Mouse (Mus musculus): ENCODE measurements around the gene Strada. TPM values are rescaled to one million over a fixed set of nuclear protein-coding genes. Genes with fewer than 3 reads are reported as not detected.

The Strada gene
- polyA plus RNA-seq, 1 experiment from 2014 or later: 40.6 TPM

DNA sequence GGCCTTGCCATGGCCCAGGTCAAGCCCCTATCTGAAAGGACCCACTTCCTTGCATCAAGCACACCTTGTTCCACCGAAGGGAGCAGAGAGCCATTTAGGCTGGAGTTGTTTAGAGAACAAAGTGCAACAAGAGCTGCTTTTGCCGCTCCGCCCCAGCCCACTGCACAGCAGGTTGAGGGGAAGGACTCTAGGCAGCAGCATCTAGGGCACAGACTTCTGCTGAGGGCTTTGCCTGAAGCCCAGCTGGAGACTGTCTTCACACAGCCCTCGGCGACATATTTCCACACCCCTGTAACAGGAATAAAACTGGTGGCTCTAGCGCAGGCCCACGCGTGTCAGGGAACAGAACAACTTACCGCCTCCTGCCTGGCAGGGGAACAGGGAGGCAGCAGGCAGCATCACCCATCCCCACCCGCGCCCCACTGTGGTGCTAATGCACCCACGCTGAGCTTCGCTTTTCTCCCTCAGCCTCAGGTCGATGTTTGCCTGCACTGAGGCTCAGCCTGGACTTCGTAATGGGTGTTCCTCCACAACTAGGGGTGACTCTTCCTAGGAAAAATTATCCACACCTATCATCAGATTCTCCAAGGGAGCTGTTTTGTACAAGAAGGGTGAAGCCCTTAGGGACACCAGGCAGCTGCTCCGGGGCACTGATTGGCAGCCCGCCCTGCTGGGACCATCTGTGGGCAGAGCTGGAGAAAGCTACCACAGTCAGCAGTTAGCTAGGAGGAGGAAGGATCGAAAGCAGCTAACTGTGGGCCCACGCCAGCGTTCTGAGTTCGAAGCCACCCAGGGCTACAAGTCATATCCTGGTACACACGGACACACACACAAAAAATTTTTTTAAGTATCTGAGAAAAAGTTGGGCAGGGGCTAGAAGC is 40.9 kb downstream of the Strada start, which contains the start of the genes Gm10840 and Limd2:
TSS of gene Gm10840 (plus strand) at position 10 of the 881 bp plus-strand sequence.
TSS of gene Limd2 (minus strand) at position 20 of the 881 bp plus-strand sequence.
- DNase-seq (ENCODE audit: low spot score) (no peak), ATAC-seq (ENCODE audit: insufficient read depth, low FRiP score, low TSS enrichment) (0 out of 2 replicates have a peak, but pooled peaks have one; percentile 18)
- H3K4me3 ChIP-seq (ENCODE audit: low read depth, low read length): peak within 1 kb of the TSS; percentile 86
- peaks cover 17% of the 10 kb centered on the region for H3K4me1 ChIP-seq (ENCODE audit: control insufficient read depth, insufficient read depth, low read length)
- no peaks in the 10 kb centered on the region for H3K9me3 ChIP-seq (ENCODE audit: control insufficient read depth, low read length)
- peak within 1 kb of the TSS; percentile 95 for H3K9ac ChIP-seq (ENCODE audit: low read length)
- peak within 1 kb of the TSS; percentile 97 for H3K27ac ChIP-seq (ENCODE audit: low read depth, low read length)
- H3K27me3 ChIP-seq (ENCODE audit: control insufficient read depth, insufficient read depth, low read length): no peaks in the 10 kb centered on the region
- WGBS: 30% methylated on average over 22 of the region's 22 CpGs
- peaks cover 12% of the 10 kb centered on the region for H3K36me3 ChIP-seq (ENCODE audit: control insufficient read depth, insufficient read depth, low read length)
- peak within 1 kb of the TSS; percentile 94 for H3K4me2 ChIP-seq (ENCODE audit: low read depth)

DNA sequence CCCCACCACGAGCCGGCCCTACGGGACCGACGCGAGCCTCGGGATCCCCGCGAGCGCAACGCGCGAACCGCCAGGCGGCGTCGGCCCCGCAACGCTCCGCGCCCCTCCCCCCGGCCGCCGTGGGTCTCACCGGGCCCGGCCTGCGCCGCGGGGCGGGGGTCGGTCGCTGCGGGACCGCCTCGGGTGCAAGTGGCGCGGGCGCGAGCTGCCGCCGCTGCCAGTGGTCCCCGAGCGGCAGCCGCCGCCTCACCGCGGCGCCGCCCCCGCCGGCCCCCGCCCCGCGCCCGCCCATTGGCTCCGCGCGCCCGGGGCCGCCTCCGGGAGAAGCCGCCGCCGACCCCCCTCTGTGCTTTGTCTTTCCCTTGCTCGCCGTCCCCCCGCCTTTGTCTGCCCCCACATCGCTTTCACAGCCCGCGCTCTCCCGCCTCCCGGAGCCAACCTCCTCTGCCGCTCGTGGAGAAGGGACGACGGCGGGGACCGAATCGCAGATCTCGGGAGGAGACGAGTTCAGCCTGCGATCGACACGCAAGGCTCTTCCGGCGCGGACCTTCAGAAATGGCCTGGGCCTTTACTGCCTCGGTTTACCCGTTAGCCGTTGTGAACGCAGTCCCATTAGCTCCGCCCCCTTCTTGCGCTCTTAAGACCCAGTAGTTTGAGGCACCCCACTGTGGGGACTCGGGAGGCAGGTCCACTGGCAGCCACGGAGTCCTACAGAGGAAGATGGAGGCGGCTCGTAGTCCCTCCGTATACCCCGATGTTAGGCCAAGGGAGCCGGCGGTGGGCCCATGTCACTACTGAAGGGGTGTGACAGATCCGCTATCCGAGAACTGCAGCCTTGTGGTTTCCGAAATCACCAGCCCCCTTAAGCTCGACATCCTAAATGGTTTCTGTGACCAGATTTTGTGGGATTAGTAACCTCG is 41.8 kb downstream of the Strada start:
- DNase-seq (ENCODE audit: low spot score) (peak; percentile 85), ATAC-seq (ENCODE audit: insufficient read depth, low FRiP score, low TSS enrichment) (peak; percentile 71)
- H3K4me1 ChIP-seq (ENCODE audit: control insufficient read depth, insufficient read depth, low read length): peaks cover 17% of the 10 kb centered on the region
- H3K9me3 ChIP-seq (ENCODE audit: control insufficient read depth, low read length): no peaks in the 10 kb centered on the region
- H3K27me3 ChIP-seq (ENCODE audit: control insufficient read depth, insufficient read depth, low read length): no peaks in the 10 kb centered on the region
- H3K36me3 ChIP-seq (ENCODE audit: control insufficient read depth, insufficient read depth, low read length): peaks cover 12% of the 10 kb centered on the region
- peak overlapping the region; percentile 95 for H3K9ac ChIP-seq (ENCODE audit: low read length)
- peak overlapping the region; percentile 86 for H3K4me3 ChIP-seq (ENCODE audit: low read depth, low read length)
- WGBS: under 1% methylated on average over 69 of the region's 106 CpGs
- H3K27ac ChIP-seq (ENCODE audit: low read depth, low read length): peak overlapping the region; percentile 97
- peak overlapping the region; percentile 94 for H3K4me2 ChIP-seq (ENCODE audit: low read depth)

- Histone ChIP-seq H3K36me3 (ENCODE audit: control insufficient read depth, insufficient read depth, low read length) (peaks cover 12% of the 10 kb centered on the region), H3K9me3 (ENCODE audit: control insufficient read depth, low read length) (no peaks in the 10 kb centered on the region), H3K27me3 (ENCODE audit: control insufficient read depth, insufficient read depth, low read length) (no peaks in the 10 kb centered on the region), H3K27ac (ENCODE audit: low read depth, low read length) (peak overlapping the region; percentile 97), H3K9ac (ENCODE audit: low read length) (peak overlapping the region; percentile 95), H3K4me2 (ENCODE audit: low read depth) (peak overlapping the region; percentile 94), H3K4me3 (ENCODE audit: low read depth, low read length) (peak overlapping the region; percentile 86), H3K4me1 (ENCODE audit: control insufficient read depth, insufficient read depth, low read length) (peaks cover 17% of the 10 kb centered on the region)
- DNase-seq (ENCODE audit: low spot score) (peak; percentile 64), ATAC-seq (ENCODE audit: insufficient read depth, low FRiP score, low TSS enrichment) (peak; percentile 56)
- under 1% methylated on average over 24 of the region's 25 CpGs for WGBS
These were observed 42.6 kb downstream of the Strada start for GRCm38 (mm10) chr11:106159216-106159920.

DNA sequence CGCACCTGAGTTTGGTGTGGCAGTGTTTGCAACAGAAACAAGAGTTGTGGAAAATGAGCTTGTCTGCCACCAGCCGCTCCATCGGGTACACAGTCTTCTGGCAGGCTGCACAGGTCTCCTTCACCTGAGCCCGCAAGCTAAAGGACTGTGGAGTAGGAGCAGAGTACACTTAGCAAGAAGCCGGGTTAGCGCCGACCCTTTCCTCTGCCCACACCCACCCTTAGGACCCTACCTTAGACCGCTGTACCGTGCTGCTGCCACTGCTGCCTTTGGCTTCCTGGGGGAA is 43.1 kb downstream of the Strada start:
- Histone ChIP-seq H3K36me3 (ENCODE audit: control insufficient read depth, insufficient read depth, low read length) (peaks cover 12% of the 10 kb centered on the region), H3K9me3 (ENCODE audit: control insufficient read depth, low read length) (no peaks in the 10 kb centered on the region), H3K9ac (ENCODE audit: low read length) (peak overlapping the region; percentile 95), H3K27me3 (ENCODE audit: control insufficient read depth, insufficient read depth, low read length) (no peaks in the 10 kb centered on the region), H3K4me3 (ENCODE audit: low read depth, low read length) (peak overlapping the region; percentile 86), H3K4me1 (ENCODE audit: control insufficient read depth, insufficient read depth, low read length) (peaks cover 17% of the 10 kb centered on the region), H3K27ac (ENCODE audit: low read depth, low read length) (peak overlapping the region; percentile 97), H3K4me2 (ENCODE audit: low read depth) (peak overlapping the region; percentile 94)
- ATAC-seq (ENCODE audit: insufficient read depth, low FRiP score, low TSS enrichment) (no peak), DNase-seq (ENCODE audit: low spot score) (no peak)
- WGBS: 65% methylated on average over 7 of the region's 9 CpGs

- peaks cover 17% of the 10 kb centered on the region for H3K4me1 ChIP-seq (ENCODE audit: control insufficient read depth, insufficient read depth, low read length)
- DNase-seq (ENCODE audit: low spot score): no peak
These were observed 43.7 kb downstream of the Strada start for GRCm38 (mm10) chr11:106158081-106158929.

DNA sequence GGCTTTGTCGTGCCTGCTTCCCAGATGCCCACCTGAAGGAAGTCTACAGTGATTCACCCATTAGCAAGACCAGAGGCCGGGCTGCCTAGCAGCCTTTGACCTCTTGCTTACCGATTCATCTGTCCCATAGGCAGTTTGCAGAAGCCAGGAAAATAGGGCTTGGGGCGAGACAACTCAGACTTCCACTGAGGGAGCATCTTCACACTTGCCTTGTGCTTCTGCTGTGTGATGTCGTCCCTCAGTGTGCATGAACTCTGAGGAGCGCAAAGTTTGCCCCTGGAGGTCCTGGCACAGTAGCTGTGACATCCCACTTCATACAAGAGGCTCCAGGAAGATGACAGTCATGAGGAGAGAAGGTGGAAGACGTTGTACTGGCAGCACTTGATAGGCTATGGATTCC is 44.8 kb downstream of the Strada start:
- Histone ChIP-seq H3K9me3 (ENCODE audit: control insufficient read depth, low read length) (no peaks in the 10 kb centered on the region), H3K27me3 (ENCODE audit: control insufficient read depth, insufficient read depth, low read length) (no peaks in the 10 kb centered on the region), H3K4me2 (ENCODE audit: low read depth) (no peak overlapping the region), H3K36me3 (ENCODE audit: control insufficient read depth, insufficient read depth, low read length) (peaks cover 15% of the 10 kb centered on the region), H3K4me3 (ENCODE audit: low read depth, low read length) (no peak overlapping the region), H3K27ac (ENCODE audit: low read depth, low read length) (no peak overlapping the region), H3K9ac (ENCODE audit: low read length) (no peak overlapping the region), H3K4me1 (ENCODE audit: control insufficient read depth, insufficient read depth, low read length) (peaks cover 17% of the 10 kb centered on the region)
- ATAC-seq (ENCODE audit: insufficient read depth, low FRiP score, low TSS enrichment) (no peak), DNase-seq (ENCODE audit: low spot score) (no peak)
- WGBS: 90% methylated on average over 7 of the region's 7 CpGs

More at GRCm38 (mm10) chr11:106158081-106158929, 43.7 kb downstream of the Strada start:
- H3K27me3 ChIP-seq (ENCODE audit: control insufficient read depth, insufficient read depth, low read length): no peaks in the 10 kb centered on the region
- 64% methylated on average over 14 of the region's 14 CpGs for WGBS
- H3K9me3 ChIP-seq (ENCODE audit: control insufficient read depth, low read length): no peaks in the 10 kb centered on the region
- H3K36me3 ChIP-seq (ENCODE audit: control insufficient read depth, insufficient read depth, low read length): peaks cover 14% of the 10 kb centered on the region
- ATAC-seq (ENCODE audit: insufficient read depth, low FRiP score, low TSS enrichment): no peak
- peak overlapping the region; percentile 97; the same call in 1 of the 2 replicates for H3K27ac ChIP-seq (ENCODE audit: low read depth, low read length)
- H3K4me2 ChIP-seq (ENCODE audit: low read depth): peak overlapping the region; percentile 94
- H3K9ac ChIP-seq (ENCODE audit: low read length): peak overlapping the region; percentile 95
- peak overlapping the region; percentile 86 for H3K4me3 ChIP-seq (ENCODE audit: low read depth, low read length)

DNA sequence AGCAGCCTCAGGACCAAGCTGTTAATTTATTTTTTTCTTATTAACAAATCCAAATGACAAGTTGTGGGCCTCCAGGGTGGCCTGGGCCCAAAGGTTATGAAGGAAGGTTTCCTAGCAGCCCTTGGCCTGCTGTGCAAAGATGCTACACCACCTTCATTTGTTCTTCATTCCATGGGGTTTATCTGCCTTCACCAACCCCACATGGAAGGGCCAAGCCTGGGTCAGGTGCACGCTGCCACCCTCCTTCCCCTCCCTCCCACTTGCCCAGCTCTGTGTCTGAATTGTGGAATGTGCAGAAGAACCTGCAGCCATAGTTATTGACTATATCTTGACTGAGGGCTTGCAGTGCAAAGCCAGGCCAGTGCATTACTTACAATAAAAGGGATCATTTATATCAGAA is 45.7 kb downstream of the Strada start:
- Histone ChIP-seq H3K4me2 (ENCODE audit: low read depth) (no peak overlapping the region), H3K27me3 (ENCODE audit: control insufficient read depth, insufficient read depth, low read length) (no peaks in the 10 kb centered on the region), H3K27ac (ENCODE audit: low read depth, low read length) (no peak overlapping the region), H3K9me3 (ENCODE audit: control insufficient read depth, low read length) (no peaks in the 10 kb centered on the region), H3K9ac (ENCODE audit: low read length) (no peak overlapping the region), H3K4me3 (ENCODE audit: low read depth, low read length) (no peak overlapping the region), H3K36me3 (ENCODE audit: control insufficient read depth, insufficient read depth, low read length) (peaks cover 18% of the 10 kb centered on the region), H3K4me1 (ENCODE audit: control insufficient read depth, insufficient read depth, low read length) (peaks cover 17% of the 10 kb centered on the region)
- DNase-seq (ENCODE audit: low spot score) (no peak), ATAC-seq (ENCODE audit: insufficient read depth, low FRiP score, low TSS enrichment) (no peak)
- WGBS: 81% methylated on average over 1 of the region's 1 CpGs

Data from neural tube, embryonic 11.5 days (tissue).